Mouse (Mus musculus): ENCODE results near the gene BC025920. TPM values are rescaled to one million over a fixed set of nuclear protein-coding genes. Genes with fewer than 3 reads are reported as not detected.

Gene BC025920
- polyA plus RNA-seq, 1 experiment from 2014 or later: 0.89 TPM

- 20% methylated on average over 29 of the region's 29 CpGs for WGBS
- Histone ChIP-seq H3K4me3 (ENCODE audit: low read depth, low read length) (peak overlapping the region; percentile 29), H3K9ac (ENCODE audit: low read length) (peak overlapping the region; percentile 43), H3K4me2 (peak overlapping the region; percentile 62), H3K27ac (ENCODE audit: low read depth, low read length) (peak overlapping the region; percentile 76), H3K27me3 (ENCODE audit: control insufficient read depth, insufficient read depth, low read length) (peaks cover 9% of the 10 kb centered on the region), H3K36me3 (ENCODE audit: control insufficient read depth, insufficient read depth, low read length) (no peaks in the 10 kb centered on the region), H3K4me1 (ENCODE audit: control insufficient read depth, insufficient read depth, low read length) (peaks cover 19% of the 10 kb centered on the region), H3K9me3 (ENCODE audit: control insufficient read depth, low read length) (no peaks in the 10 kb centered on the region)
- ATAC-seq (ENCODE audit: low FRiP score) (peak; percentile 2), DNase-seq (ENCODE audit: low spot score, missing footprints) (peak; percentile 98)
Observed at GRCm38 (mm10) chr10:81604968-81605665, 953 bp upstream of the BC025920 start.

- Histone ChIP-seq H3K27me3 (ENCODE audit: control insufficient read depth, insufficient read depth, low read length) (peaks cover 9% of the 10 kb centered on the region), H3K27ac (ENCODE audit: low read depth, low read length) (peak overlapping the region; percentile 76), H3K36me3 (ENCODE audit: control insufficient read depth, insufficient read depth, low read length) (no peaks in the 10 kb centered on the region), H3K4me1 (ENCODE audit: control insufficient read depth, insufficient read depth, low read length) (peaks cover 17% of the 10 kb centered on the region), H3K4me2 (peak overlapping the region; percentile 62), H3K9me3 (ENCODE audit: control insufficient read depth, low read length) (no peaks in the 10 kb centered on the region), H3K9ac (ENCODE audit: low read length) (peak overlapping the region; percentile 43), H3K4me3 (ENCODE audit: low read depth, low read length) (peak overlapping the region; percentile 29)
- ATAC-seq (ENCODE audit: low FRiP score) (peak; percentile 18; the same call in 1 of the 2 replicates), DNase-seq (ENCODE audit: low spot score, missing footprints) (no peak)
- WGBS: 4% methylated on average over 14 of the region's 14 CpGs
Observed at GRCm38 (mm10) chr10:81605666-81605973, 450 bp upstream of the BC025920 start.

- no peak overlapping the region for H3K4me2 ChIP-seq
- DNase-seq (ENCODE audit: low spot score, missing footprints) (no peak), ATAC-seq (ENCODE audit: low FRiP score) (no peak)
- no peak overlapping the region for H3K27ac ChIP-seq (ENCODE audit: low read depth, low read length)
- 95% methylated on average over 1 of the region's 1 CpGs for WGBS
- H3K9me3 ChIP-seq (ENCODE audit: control insufficient read depth, low read length): no peaks in the 10 kb centered on the region
- H3K4me3 ChIP-seq (ENCODE audit: low read depth, low read length): no peak overlapping the region
- H3K4me1 ChIP-seq (ENCODE audit: control insufficient read depth, insufficient read depth, low read length): peaks cover 6% of the 10 kb centered on the region; the same call in 1 of the 2 replicates
- no peak overlapping the region for H3K9ac ChIP-seq (ENCODE audit: low read length)
- no peaks in the 10 kb centered on the region for H3K27me3 ChIP-seq (ENCODE audit: control insufficient read depth, insufficient read depth, low read length)
- no peaks in the 10 kb centered on the region for H3K36me3 ChIP-seq (ENCODE audit: control insufficient read depth, insufficient read depth, low read length)
Observed at GRCm38 (mm10) chr10:81608308-81608707, 2.2 kb downstream of the BC025920 start.

- whole genome bisulfite sequencing: 74% methylated on average over 3 of the region's 3 CpGs
- Histone ChIP-seq H3K9me3 (ENCODE audit: control insufficient read depth, low read length) (no peaks in the 10 kb centered on the region), H3K9ac (ENCODE audit: low read length) (no peak overlapping the region), H3K27ac (ENCODE audit: low read depth, low read length) (no peak overlapping the region), H3K36me3 (ENCODE audit: control insufficient read depth, insufficient read depth, low read length) (no peaks in the 10 kb centered on the region), H3K4me2 (no peak overlapping the region), H3K4me3 (ENCODE audit: low read depth, low read length) (no peak overlapping the region), H3K27me3 (ENCODE audit: control insufficient read depth, insufficient read depth, low read length) (no peaks in the 10 kb centered on the region), H3K4me1 (ENCODE audit: control insufficient read depth, insufficient read depth, low read length) (no peaks in the 10 kb centered on the region)
- DNase-seq (ENCODE audit: low spot score, missing footprints): no peak
- no peak for ATAC-seq (ENCODE audit: low FRiP score)
Observed at GRCm38 (mm10) chr10:81612779-81613178, 6.7 kb downstream of the BC025920 start.

GRCm38 (mm10) chr10:81615486-81615885, 9.4 kb downstream of the BC025920 start:
- Histone ChIP-seq H3K9me3 (ENCODE audit: control insufficient read depth, low read length) (no peaks in the 10 kb centered on the region), H3K36me3 (ENCODE audit: control insufficient read depth, insufficient read depth, low read length) (0 out of 2 replicates have a peak, but pooled peaks cover under 1% of the 10 kb centered on the region), H3K4me3 (ENCODE audit: low read depth, low read length) (no peak overlapping the region), H3K4me2 (no peak overlapping the region), H3K27ac (ENCODE audit: low read depth, low read length) (no peak overlapping the region), H3K9ac (ENCODE audit: low read length) (no peak overlapping the region), H3K27me3 (ENCODE audit: control insufficient read depth, insufficient read depth, low read length) (no peaks in the 10 kb centered on the region), H3K4me1 (ENCODE audit: control insufficient read depth, insufficient read depth, low read length) (no peaks in the 10 kb centered on the region)
- 70% methylated on average over 6 of the region's 6 CpGs for WGBS
- ATAC-seq (ENCODE audit: low FRiP score) (no peak), DNase-seq (ENCODE audit: low spot score, missing footprints) (no peak)

GRCm38 (mm10) chr10:81619976-81620375, 13.9 kb downstream of the BC025920 start:
- Histone ChIP-seq H3K4me2 (no peak overlapping the region), H3K9ac (ENCODE audit: low read length) (no peak overlapping the region), H3K27me3 (ENCODE audit: control insufficient read depth, insufficient read depth, low read length) (no peaks in the 10 kb centered on the region), H3K4me3 (ENCODE audit: low read depth, low read length) (no peak overlapping the region), H3K9me3 (ENCODE audit: control insufficient read depth, low read length) (no peaks in the 10 kb centered on the region), H3K36me3 (ENCODE audit: control insufficient read depth, insufficient read depth, low read length) (peaks cover 12% of the 10 kb centered on the region), H3K4me1 (ENCODE audit: control insufficient read depth, insufficient read depth, low read length) (no peaks in the 10 kb centered on the region), H3K27ac (ENCODE audit: low read depth, low read length) (no peak overlapping the region)
- ATAC-seq (ENCODE audit: low FRiP score): no peak
- WGBS: 91% methylated on average over 5 of the region's 5 CpGs
- no peak for DNase-seq (ENCODE audit: low spot score, missing footprints)

- Histone ChIP-seq H3K4me3 (ENCODE audit: low read depth, low read length) (no peak overlapping the region), H3K27ac (ENCODE audit: low read depth, low read length) (no peak overlapping the region), H3K4me2 (no peak overlapping the region), H3K36me3 (ENCODE audit: control insufficient read depth, insufficient read depth, low read length) (peaks cover 16% of the 10 kb centered on the region), H3K27me3 (ENCODE audit: control insufficient read depth, insufficient read depth, low read length) (no peaks in the 10 kb centered on the region), H3K9ac (ENCODE audit: low read length) (no peak overlapping the region), H3K4me1 (ENCODE audit: control insufficient read depth, insufficient read depth, low read length) (no peaks in the 10 kb centered on the region), H3K9me3 (ENCODE audit: control insufficient read depth, low read length) (no peaks in the 10 kb centered on the region)
- ATAC-seq (ENCODE audit: low FRiP score) (no peak), DNase-seq (ENCODE audit: low spot score, missing footprints) (no peak)
- 60% methylated on average over 9 of the region's 9 CpGs for WGBS
Observed at GRCm38 (mm10) chr10:81620786-81621185, 14.7 kb downstream of the BC025920 start.

GRCm38 (mm10) chr10:81623441-81623840, 17.4 kb downstream of the BC025920 start:
- WGBS: 58% methylated on average over 8 of the region's 8 CpGs
- H3K4me1 ChIP-seq (ENCODE audit: control insufficient read depth, insufficient read depth, low read length): peaks cover 14% of the 10 kb centered on the region
- no peak for ATAC-seq (ENCODE audit: low FRiP score)
- no peak overlapping the region for H3K4me2 ChIP-seq
- H3K36me3 ChIP-seq (ENCODE audit: control insufficient read depth, insufficient read depth, low read length): peaks cover 16% of the 10 kb centered on the region
- H3K9ac ChIP-seq (ENCODE audit: low read length): no peak overlapping the region
- no peak overlapping the region for H3K27ac ChIP-seq (ENCODE audit: low read depth, low read length)
- H3K4me3 ChIP-seq (ENCODE audit: low read depth, low read length): no peak overlapping the region
- H3K27me3 ChIP-seq (ENCODE audit: control insufficient read depth, insufficient read depth, low read length): no peaks in the 10 kb centered on the region
- no peak for DNase-seq (ENCODE audit: low spot score, missing footprints)
- H3K9me3 ChIP-seq (ENCODE audit: control insufficient read depth, low read length): no peaks in the 10 kb centered on the region

- no peaks in the 10 kb centered on the region for H3K27me3 ChIP-seq (ENCODE audit: control insufficient read depth, insufficient read depth, low read length)
- WGBS: 89% methylated on average over 22 of the region's 22 CpGs
- H3K9ac ChIP-seq (ENCODE audit: low read length): peak overlapping the region; percentile 89
- peak overlapping the region; percentile 81 for H3K4me2 ChIP-seq
- no peak overlapping the region for H3K27ac ChIP-seq (ENCODE audit: low read depth, low read length)
- H3K36me3 ChIP-seq (ENCODE audit: control insufficient read depth, insufficient read depth, low read length): peaks cover 11% of the 10 kb centered on the region
- ATAC-seq (ENCODE audit: low FRiP score) (peak; percentile 11; the same call in 1 of the 2 replicates), DNase-seq (ENCODE audit: low spot score, missing footprints) (no peak)
- peak overlapping the region; percentile 72 for H3K4me3 ChIP-seq (ENCODE audit: low read depth, low read length)
- H3K4me1 ChIP-seq (ENCODE audit: control insufficient read depth, insufficient read depth, low read length): peaks cover 14% of the 10 kb centered on the region
- no peaks in the 10 kb centered on the region for H3K9me3 ChIP-seq (ENCODE audit: control insufficient read depth, low read length)
Observed at GRCm38 (mm10) chr10:81626101-81626993, 20.3 kb downstream of the BC025920 start.

Measured in midbrain, embryonic 11.5 days (tissue).